Mouse (Mus musculus) fibroblast of lung, adult 2 months (primary cell): ENCODE data around the gene Gm49450.
A peak's percentile ranks its signal among the peaks of the same experiment; 100 is the strongest.
"Not testable (repeated sequence)": the region's sequence is repeated elsewhere in the genome, so short reads cannot be mapped to it uniquely, and the experiment has no call there.

Experiments used
- DNase-seq: peaks from one replicate; pipeline ENCODE4 v3.0.0-alpha.2; 2011; ENCODE audit warnings: low read depth

Gm49450 gene

DNA sequence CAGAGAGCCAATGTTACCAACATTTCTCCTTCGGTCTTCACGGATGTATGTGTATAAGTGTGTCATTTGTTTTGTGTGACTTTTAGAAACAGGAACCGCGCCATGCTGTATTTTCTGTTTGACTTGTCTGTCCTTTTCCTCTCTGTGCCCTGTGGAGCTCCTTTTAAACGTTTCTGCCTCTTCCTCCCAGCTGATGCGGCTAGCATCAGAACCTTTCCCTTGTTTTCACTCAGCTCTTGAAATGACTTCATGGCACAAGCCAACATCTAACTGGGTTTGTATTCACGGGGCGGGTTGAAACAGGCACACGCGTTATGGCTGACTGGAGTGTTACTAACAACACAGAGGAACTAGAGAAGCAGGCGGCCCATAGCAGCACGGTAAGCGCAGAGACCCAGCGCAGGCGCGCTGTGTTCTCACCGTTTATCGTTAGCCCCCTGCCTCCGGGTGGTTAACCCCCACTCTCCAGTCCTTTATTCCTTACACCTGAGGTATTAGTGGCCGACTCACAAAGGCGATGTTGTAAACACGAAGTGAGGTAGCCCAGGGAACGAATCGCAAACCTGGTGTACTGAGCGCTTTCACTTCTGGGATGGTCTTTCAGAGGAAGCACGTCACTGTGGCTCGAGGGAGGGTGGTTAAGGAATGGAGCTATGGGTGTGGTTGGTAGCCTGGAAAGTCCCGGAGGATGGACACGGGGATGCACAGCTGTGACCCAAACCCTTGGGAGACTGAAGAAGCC, 32.1 kb upstream of the Gm49450 start:
- peak; percentile 76 for DNase-seq

DNA sequence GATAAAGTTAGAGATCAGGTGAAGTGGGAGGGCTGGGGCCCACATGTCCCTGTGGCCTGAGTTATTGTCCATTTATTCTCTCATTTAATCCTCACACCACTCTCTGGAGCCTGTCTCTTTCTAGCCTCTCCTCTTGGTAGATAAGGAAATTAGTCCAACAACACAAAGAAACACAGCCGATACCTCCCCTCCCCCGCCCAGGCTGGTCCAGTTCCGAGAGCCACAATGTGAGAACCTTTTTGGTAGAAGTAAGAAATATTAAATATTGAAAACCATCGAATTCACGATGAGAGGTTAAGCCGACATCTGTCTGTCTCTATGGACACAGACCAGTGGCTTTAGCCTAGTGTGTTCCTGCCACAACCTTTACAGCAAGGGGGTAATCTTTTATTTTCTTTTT, 31.3 kb upstream of the Gm49450 start:
- no peak for DNase-seq

DNA sequence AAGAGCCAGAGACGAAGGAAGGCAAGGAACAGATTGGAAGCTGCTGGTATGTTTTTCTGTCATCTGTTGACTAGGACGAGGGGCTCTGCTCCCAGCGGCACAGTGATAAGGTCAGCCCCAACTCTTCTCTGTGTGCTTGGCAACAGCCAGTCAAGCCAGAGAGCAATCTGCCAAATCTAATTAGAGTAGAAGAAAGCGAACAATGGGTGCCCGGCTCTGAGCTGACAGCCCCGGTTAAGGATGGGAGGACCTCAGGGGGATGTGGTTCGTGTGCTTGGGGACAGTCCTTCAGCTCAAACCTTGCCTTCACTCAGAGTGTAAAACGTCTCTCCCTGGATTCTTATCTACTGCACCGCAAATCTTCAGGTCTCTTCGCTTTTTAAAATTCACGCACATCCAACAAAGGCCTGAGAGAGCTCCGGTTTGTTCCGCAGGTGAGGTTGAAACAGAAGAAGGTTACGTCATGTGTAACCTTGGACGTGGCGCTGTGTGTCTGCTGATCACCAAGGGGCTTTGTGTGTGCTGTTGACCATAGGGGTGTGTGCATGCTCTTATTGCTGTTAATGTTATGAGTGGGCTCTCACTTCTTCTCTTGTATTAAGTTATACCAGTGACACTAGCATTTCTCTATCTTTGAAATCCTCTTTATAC, 30.2 kb upstream of the Gm49450 start:
- DNase-seq, result no peak

DNA sequence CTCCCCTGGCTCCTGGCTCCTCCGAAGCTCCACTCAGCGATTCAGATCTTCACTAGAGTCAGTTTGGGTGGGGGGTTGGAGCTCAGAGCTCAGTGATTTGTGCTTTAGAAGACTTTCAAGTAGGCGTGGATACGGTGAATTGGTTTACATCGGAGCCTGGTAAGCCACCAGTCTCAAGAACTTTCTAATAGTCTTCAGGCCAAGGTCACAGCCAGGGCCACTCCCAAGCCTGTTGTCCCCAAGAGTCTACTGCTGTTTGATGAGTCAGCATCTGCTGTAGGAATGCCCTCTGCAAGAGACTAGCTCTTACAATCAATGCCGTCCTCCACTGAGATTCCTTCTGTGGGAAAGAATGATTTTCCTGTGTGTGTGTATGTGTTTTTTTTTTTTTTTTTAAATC, 28.7 kb upstream of the Gm49450 start:
- no peak for DNase-seq

DNA sequence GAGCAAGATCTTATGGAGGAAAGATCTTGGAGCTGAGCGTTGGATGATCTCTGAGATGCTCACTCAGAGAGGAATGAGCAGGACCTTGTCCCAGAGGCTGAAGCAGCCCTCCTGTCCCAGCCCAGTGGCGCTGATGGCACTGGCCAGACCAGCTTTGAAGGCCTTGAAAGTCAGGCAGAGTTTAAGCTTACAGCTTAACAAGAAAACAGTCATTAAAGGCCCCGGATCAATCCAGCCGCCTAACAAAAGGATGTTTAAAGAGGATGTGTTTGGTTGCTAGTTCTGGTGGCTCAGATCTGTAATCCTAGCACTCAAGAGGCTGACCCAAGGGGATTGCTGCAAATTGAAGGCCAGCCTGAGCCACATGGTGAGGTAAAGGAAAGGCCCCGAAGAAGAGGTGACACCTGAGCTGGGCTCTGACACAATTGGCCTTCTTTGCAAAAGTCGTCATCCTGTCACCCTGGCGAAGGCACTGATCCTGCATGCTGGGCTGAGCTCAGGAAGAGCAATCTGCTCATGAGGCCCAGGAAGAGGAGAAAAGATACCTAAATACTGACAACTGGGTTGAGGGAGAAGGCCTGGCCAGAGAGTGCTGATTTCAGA, 26.8 kb upstream of the Gm49450 start:
- no peak for DNase-seq

DNA sequence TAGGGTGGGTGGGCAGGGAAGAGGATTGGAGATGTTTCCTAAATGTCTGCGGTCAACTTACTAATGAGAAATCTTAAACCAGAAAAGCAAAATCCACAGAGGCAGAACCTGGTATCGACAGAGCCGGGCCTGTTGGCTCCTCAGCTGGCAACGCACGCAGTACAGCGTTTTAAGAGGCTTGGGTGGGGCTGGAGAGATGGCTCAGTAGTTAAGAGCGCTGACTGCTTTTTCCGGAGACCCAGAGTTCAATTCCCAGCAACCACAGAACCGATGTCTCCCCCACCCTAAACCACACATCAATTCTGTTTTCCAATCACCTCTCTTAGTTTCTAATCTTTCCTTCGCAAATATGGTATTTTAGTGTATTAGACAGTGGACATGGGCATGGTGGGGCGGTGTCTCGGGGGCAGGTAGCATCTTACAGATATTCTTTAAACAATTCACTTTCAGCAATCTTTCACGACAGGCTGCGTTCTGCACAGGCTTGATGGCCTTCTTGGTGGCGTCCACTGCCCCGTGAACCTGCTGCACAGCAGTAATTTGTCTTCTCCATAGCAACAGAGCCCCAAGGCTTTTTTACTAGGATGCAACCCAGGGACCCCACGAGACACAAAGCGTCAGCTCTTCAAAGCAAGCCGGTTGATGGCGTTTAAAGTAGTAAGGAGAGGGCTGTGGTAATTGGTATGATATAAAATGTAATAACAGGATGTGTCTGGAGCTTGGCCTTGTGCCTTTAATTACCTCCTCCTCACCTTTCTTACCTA, 25.2 kb upstream of the Gm49450 start:
- DNase-seq, result no peak

DNA sequence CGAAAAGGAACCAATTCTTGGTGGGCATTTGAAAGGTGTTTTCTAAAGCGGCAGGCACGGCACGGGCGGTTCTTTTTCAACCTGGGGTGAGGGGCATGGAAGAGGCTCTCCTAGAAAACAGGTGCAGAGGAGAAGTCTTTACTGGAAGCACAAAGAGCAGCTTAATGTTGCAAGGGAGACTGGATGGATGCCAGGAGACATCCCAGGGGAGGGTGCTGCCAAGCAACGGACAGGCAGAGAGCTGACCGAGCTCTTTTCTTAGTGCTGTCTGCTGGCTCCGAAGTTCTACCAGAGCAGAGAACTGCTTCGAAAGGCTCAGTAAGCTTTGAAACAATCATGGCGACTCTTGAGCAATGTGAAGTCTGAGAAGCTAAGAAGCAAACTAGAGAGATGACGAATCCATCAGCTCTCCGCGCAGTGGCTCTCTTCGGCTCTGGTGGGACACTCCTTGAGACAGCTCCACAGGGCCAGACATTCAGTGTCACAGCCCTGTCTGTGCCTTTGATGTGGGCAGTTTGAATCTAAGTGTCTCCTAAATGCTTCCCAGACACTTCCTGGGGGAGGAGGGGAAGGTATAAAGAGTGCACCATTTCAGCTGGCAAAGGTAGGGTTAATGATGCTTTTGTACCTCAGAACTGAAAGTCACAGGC, 24.5 kb upstream of the Gm49450 start:
- DNase-seq, result no peak

DNA sequence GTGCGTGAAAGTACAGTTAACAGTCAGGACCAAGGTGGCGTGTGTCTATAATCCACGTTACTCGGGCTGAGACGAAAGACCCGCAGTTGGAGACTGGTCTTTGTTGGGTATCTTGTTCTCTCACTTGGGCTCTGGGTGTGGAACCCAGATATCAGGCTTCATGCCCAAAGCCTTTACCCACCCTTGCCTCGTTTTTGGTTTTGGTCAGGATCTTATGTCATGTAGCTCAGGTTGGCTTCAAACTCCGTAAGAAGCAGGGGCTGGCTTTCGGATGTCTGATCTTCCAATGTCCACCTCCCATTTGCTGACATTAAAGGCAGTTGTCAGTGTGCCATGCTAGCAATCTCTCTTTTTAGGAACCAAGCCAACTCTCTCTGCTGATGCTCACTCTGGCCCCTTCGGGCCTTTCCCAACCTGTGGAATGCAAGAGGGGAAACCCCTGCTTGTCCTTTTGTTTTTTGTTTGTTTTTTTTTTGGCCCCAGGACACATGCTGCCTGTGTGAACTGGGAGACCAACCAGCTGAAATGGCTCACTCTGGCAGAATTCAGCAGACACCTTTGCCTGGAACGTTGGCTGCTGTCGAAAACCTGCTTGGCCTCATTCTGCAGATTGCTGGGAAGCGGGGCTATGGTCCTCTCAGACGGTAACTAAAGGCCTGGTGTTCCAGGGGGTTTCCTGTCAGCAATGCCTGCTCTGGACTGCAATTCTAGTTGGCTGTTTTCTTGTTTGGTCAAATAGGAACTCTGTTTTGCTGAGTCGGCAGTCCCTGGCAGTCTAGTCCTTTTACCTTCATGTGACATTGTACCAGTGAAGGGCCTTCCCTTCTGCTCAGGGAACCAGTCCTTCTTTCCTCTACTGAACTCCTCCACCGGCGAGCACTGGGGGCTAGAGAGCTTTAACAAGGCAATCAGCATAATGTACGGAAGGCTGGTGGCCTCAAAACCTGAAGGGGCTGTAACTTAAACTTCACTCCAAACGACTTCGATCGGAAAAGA, 23.7 kb upstream of the Gm49450 start:
- DNase-seq, result no peak

DNA sequence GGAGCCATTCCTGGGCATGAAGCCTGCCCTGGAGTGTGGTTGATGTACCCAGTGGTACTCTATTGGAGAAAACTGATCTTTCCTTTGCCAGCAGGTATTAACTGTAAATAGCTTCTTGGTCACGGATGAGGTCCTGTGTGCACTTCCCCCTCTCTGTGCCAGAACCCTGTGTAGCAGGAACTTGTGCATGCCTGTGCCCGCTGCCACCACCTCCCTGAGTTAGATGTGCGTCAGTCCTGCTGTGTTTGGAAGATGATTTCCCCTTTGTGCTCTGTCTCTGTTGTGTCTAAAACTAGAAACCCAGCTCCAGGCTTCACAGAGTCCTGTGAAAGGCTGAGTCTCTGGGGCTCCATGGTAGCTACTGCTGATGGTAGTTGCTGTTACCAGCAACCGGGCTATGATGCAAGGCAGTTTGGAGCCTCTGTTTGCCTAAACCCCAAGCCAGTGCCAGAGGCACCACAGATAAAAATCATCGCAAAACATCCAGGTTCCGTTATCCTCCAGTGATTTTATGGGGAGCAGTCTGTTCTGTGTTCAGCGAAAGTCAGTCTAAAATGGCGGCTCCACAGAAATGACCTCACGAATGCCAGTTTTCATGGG, 19.8 kb upstream of the Gm49450 start:
- DNase-seq, result no peak

DNA sequence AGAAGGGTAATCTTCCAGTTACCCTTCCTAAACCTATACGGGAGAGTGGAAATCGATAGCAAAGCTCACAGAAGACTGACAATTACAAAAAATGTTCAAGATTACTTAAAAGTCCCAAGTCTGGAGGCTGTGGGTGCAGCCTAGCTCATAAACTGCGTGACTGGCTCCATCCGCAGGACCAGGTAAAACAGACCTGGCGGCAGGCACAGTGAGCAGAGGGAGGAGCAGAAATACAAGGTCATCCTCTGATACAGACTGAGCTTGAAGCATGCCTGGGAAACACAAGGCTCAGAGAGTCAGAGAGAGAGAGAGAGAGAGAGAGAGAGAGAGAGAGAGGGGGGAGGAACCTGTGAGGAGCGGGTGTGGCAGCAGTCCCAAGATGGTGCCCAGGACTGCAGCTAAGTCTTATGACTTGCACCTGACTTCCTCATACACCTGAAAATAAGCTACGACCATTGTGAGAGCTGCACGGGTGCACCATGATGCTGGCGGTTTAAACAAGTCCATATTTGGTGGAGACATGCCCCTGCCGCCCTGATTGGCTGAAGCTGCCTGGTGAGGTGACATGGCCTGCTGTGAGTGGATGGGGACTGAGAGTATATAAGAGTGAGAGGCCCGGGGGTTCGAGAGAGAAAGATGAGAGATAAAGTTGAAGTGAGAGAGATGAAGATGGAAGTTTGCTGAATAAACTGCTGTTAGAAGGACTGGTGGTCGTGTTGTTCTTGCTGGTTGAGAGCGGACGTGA, 18.4 kb upstream of the Gm49450 start:
- not testable (repeated sequence) for DNase-seq

DNA sequence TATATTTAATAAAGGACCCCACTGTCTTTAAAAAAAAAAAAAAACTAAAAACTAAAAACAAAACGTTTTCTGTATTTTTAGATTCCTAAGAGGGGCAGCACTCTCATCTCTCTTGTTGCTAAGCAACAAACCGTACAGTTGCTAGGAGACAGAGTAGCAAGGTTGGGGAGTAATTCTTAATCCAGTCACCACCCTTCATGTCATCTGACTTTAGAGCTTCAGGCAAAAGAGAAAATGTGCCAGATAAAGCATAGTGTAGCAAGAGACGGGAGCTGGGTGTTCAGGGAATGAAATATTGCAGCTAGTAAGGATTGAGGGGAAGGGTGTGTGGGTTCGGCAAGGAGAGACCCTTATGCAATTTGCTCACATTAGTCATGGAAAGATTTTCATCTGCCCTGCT, 17.8 kb upstream of the Gm49450 start:
- DNase-seq, result no peak

DNA sequence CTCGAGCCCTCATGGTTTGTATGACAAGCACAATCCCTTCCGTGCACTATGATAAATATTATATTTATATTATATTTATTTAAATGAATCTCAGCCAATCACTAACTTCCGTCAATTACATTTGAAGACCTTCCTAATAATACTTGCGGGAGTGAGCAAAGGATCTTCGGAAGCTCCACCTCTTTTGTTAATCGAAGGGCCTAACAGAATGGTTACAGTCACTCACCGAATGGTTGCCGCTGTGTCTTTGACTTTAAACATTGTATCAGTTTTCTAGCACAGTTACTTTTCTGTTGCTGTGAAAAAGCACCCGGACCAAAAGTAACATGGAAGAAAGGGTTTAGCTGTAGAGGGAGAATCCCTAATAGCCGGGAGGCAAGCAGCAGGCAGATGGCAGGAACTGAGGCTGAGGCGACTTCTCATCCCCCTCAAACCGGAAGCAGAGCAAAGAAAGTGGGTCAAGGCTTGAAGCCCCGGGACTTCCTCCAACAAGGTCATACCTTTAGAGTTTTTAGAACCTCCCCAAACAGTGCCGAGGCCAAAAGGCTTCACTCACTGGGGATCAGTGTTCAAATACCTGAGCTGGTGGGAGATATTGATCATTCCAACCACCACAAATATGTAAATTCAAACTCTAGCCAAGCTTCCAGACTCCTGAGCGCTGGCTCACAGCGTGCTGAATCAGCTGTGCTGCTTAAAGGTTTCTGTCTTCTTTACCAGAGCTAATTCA, 16.2 kb upstream of the Gm49450 start:
- DNase-seq, result no peak

DNA sequence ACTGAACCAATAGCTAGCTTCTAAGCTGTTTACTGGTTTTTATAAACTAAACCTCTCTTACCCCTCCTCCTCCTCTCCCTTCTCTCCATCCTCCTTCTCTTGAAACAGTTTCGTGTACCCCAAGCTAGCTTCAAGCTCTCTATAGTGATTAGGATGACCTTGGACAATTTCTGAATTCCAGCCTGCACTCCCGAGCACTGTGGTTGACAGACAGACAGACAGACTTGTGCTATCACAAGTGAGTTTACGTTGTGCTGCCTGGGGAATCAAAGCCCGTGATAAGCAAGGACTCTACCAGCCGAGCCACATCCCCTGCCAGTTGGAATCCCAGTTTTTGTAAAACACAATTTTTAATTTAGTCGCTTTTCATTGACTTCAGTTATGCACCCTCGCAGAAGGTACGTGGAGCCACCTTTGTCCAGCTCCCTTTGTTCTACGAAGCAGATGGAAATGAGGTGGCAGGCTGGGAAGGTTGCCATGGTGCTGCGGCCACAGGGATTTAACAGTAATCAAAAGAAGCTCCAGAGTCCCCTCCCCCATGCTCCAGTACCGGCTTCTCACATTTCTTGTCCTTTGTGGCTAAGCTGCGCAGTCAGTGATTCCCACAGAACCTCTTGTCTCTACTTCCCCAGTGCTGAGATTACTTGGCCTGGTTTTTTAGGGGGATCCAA, 15.5 kb upstream of the Gm49450 start:
- DNase-seq, result no peak

DNA sequence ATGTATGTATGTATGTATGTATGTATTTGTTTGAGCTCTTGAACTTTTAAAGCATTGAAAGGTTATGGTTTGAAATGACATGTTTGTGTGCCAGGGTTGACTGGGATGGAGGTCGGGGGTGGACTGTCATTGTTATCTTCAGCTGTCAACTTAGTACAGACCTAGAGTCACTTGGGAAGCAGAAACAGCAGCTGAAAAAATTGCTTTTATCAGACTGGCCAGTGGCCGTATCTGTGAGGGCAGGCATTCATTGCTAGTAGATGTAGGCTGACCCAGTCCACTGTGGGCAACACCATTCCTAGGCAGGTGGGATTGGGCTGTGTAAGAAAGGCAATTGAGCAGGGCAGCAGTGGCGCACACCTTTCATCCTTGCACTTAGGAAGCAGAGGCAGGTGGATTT, 6.2 kb upstream of the Gm49450 start:
- DNase-seq, result no peak

DNA sequence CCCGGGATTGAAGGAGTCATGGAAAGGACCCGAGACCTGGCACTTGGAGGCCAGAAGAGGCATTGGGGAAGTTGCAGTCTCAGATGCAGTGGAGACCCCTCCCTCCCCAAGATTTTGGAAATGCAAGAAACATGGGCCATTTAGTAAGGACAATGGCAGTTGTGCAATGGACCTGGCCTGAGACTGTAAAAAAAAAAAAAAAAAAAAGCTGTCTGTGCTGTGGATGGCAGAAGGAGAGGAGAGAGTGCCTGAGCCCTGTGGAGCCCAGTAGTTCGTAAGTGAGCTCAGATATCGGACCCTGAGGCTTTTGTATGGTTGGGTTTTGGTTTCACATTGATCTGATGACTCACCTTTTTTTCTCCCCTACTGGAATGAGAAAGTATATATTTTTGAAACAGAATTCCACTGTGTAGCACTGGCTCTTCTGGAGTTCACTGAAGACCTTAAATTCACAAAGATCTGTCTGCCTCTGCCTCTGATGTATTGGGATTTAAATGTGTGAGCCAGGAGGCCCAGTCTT, 5.6 kb upstream of the Gm49450 start:
- DNase-seq, result no peak

DNA sequence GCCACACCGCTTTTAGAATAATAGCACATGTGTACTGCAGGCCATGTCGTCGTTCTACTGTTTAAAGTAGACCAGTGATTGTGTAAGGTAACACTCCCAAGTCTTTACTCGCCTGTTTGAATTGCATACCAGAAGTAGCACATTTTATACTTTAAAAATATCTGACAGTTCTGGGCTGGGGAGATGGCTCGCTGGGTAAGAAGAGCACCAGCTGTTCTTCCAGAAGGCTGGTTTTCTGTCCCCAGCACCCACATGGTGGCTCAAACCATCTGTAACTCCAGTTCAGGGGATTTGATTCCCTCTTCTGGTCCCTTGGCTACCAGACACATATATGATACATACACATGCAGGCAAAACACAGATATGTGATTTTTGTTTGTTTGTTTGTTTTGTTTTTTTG, 4.1 kb upstream of the Gm49450 start:
- no peak for DNase-seq

DNA sequence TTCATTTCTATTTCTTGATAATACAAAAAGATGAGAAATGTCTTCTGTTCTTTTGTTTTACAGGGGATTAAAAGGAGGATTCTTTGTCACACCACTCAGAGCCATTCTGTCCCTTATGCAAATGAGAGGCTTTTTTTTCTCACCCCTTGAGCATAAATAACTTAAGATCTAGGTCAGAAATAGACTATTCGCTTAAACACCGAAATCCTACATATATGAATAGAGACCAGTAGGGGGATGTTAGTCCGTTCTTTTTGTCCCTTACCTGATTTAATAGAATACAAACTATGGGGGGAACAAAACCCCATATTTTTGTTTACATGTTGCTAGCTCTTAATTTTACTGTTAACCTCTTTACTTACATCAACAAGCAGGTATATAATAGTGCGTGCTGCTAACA, 2.6 kb upstream of the Gm49450 start:
- no peak for DNase-seq

DNA sequence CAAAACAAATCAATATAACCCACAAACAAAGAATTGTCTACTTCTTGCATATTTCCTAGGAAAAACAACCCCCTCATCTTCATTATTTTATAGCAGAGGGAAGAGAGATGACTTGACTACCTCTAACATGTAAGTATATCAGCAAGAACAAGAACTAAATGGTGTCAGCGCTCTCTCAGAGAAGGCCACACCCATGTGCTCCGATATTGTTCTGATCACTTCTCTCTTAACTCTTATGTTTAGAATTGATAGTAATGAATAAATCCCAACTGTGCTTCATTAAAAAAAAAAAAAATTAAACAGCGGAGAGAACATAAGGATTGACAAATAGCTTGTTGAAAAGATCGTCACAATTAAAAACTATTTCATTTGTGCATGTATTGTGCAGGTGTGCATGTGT, 2.0 kb upstream of the Gm49450 start:
- DNase-seq, result no peak
